Mouse (Mus musculus) heart, postnatal 0 days (tissue): ENCODE measurements around the gene Ralgps1. TPM values are rescaled to one million over a fixed set of nuclear protein-coding genes. Genes with fewer than 3 reads are reported as not detected.

Experiments used
- ATAC-seq: fragments of 200-750 bp; cut with Nextera tagmentation; 2 replicates; pipeline ENCODE4 v1.8.0; 2017; ENCODE audit warnings: low read depth, moderate number of reproducible peaks, moderate library complexity; ENCODE audit not compliant: insufficient read depth
- DNase-seq: peaks from one replicate; pipeline ENCODE4 v3.0.0-alpha.2; 2016; ENCODE audit warnings: low spot score
- H3K27ac ChIP-seq: fragments of 300-500 bp; sonication (generic); 2 replicates; pipeline ENCODE4 v1.5.1; 2014; ENCODE audit warnings: low read depth, mild to moderate bottlenecking
- H3K27me3 ChIP-seq: fragments of 300-500 bp; sonication (generic); 2 replicates; pipeline ENCODE4 v1.6.1; 2014; ENCODE audit warnings: low read length, mixed read lengths; ENCODE audit not compliant: control insufficient read depth, insufficient read depth
- H3K36me3 ChIP-seq: fragments of 300-500 bp; sonication (generic); replicated peaks from 2 replicates; pipeline ENCODE4 v1.6.1; 2014; ENCODE audit warnings: low read length, mixed read lengths; ENCODE audit not compliant: control insufficient read depth, insufficient read depth
- H3K4me1 ChIP-seq: fragments of 300-500 bp; sonication (generic); 2 replicates; pipeline ENCODE4 v1.6.1; 2014; ENCODE audit warnings: antibody characterized with exemption; ENCODE audit not compliant: control insufficient read depth, insufficient read depth
- H3K4me2 ChIP-seq: fragments of 300-500 bp; sonication (generic); 2 replicates; pipeline ENCODE4 v1.6.1; 2014; ENCODE audit warnings: low read depth, mild to moderate bottlenecking, low read length, moderate library complexity
- H3K4me3 ChIP-seq: fragments of 300-500 bp; sonication (generic); 2 replicates; pipeline ENCODE4 v1.5.1; 2014; ENCODE audit warnings: low read depth, low read length
- H3K9ac ChIP-seq: fragments of 300-500 bp; sonication (generic); replicated peaks from 2 replicates; pipeline ENCODE4 v1.6.1; 2014; ENCODE audit warnings: low read depth, low read length, mixed read lengths
- H3K9me3 ChIP-seq: fragments of 300-500 bp; sonication (generic); replicated peaks from 2 replicates; pipeline ENCODE4 v1.6.1; 2016; ENCODE audit warnings: low read length; ENCODE audit not compliant: control insufficient read depth
- CTCF ChIP-seq: IDR thresholded peaks from 2 replicates; pipeline ENCODE4 v1.5.1; 2016; ENCODE audit warnings: antibody characterized with exemption, control low read depth, low read depth
- EP300 ChIP-seq: IDR thresholded peaks from 2 replicates; pipeline ENCODE4 v1.6.1; 2016; ENCODE audit warnings: antibody characterized with exemption, low read depth
- WGBS: fragments of 180-500 bp; shearing (Covaris S2); extraction: QIAGEN DNeasy Blood & Tissue Kit; methylation state at CpG from one replicate; pipeline ENCODE4 v1.1.7; 2014; 5-methylcytosine and 5-hydroxymethylcytosine counted together
- polyA plus RNA-seq: library from polyadenylated mRNA; unstranded; fragments of >200 nt; fragmentation: Nextera tagmentation; extraction: Ambion mirVana; gene quantifications from 2 replicates; pipeline ENCODE4 v1.2.1, GENCODE M21; 2015
- total RNA-seq: library from RNA; depleted of rRNA; stranded (reverse); fragments of >200 nt; gene quantifications from 2 replicates; pipeline ENCODE4 v1.2.3, GENCODE M21; 2014; ENCODE audit warnings: low replicate concordance

The Ralgps1 gene
- total and polyA plus RNA-seq, 2 experiments from 2014 or later, result 3.2 to 6.9 TPM

GRCm38 (mm10) chr2:33260772-33261171 is 110.5 kb downstream of the Ralgps1 start:
- H3K4me3 ChIP-seq, result no peak overlapping the region
- WGBS, result 49% methylated on average over 8 of the region's 8 CpGs
- ATAC-seq, result peak; percentile 69

GRCm38 (mm10) chr2:33256769-33257537 is 114.3 kb downstream of the Ralgps1 start:
- H3K4me3 ChIP-seq, result no peak overlapping the region
- H3K27me3 ChIP-seq, result no peaks in the 10 kb centered on the region
- no peak overlapping the region for H3K27ac ChIP-seq

More at GRCm38 (mm10) chr2:33260772-33261171, 110.5 kb downstream of the Ralgps1 start:
- H3K4me2 ChIP-seq, result no peak overlapping the region
- H3K4me1 ChIP-seq, result peaks cover 36% of the 10 kb centered on the region
- H3K27ac ChIP-seq, result peak overlapping the region; percentile 32; the same call in 1 of the 2 replicates
- TF ChIP-seq CTCF (no peak), EP300 (peak; percentile 44; the same call in 1 of the 2 replicates)
- H3K9ac ChIP-seq, result no peak overlapping the region
- no peaks in the 10 kb centered on the region for H3K27me3 ChIP-seq
- peak; percentile 49 for DNase-seq
- H3K9me3 ChIP-seq, result no peaks in the 10 kb centered on the region
- H3K36me3 ChIP-seq, result no peaks in the 10 kb centered on the region

GRCm38 (mm10) chr2:33254318-33254985 is 116.8 kb downstream of the Ralgps1 start:
- H3K27ac ChIP-seq, result peak overlapping the region; percentile 70

More at GRCm38 (mm10) chr2:33256769-33257537, 114.3 kb downstream of the Ralgps1 start:
- no peak for DNase-seq
- Histone ChIP-seq H3K9me3 (no peaks in the 10 kb centered on the region), H3K9ac (no peak overlapping the region), H3K4me2 (no peak overlapping the region), H3K36me3 (no peaks in the 10 kb centered on the region), H3K4me1 (peaks cover 51% of the 10 kb centered on the region)
- ATAC-seq, result no peak
- 20% methylated on average over 3 of the region's 3 CpGs for WGBS
- no peak for TF ChIP-seq EP300

GRCm38 (mm10) chr2:33253572-33254190 is 117.6 kb downstream of the Ralgps1 start:
- no peak overlapping the region for H3K9ac ChIP-seq
- peak; percentile 72 for ATAC-seq
- DNase-seq, result peak; percentile 69

More at GRCm38 (mm10) chr2:33254318-33254985, 116.8 kb downstream of the Ralgps1 start:
- WGBS, result 58% methylated on average over 9 of the region's 9 CpGs
- DNase-seq (no peak), ATAC-seq (no peak)
- Histone ChIP-seq H3K9me3 (no peaks in the 10 kb centered on the region), H3K36me3 (no peaks in the 10 kb centered on the region), H3K27me3 (no peaks in the 10 kb centered on the region), H3K9ac (no peak overlapping the region), H3K4me2 (no peak overlapping the region), H3K4me3 (no peak overlapping the region), H3K4me1 (peaks cover 57% of the 10 kb centered on the region)
- TF ChIP-seq EP300 (no peak), CTCF (no peak)

GRCm38 (mm10) chr2:33252751-33253150 is 118.5 kb downstream of the Ralgps1 start:
- H3K27ac ChIP-seq, result peak overlapping the region; percentile 70; the same call in 1 of the 2 replicates
- no peaks in the 10 kb centered on the region for H3K27me3 ChIP-seq
- no peak for ATAC-seq
- no peaks in the 10 kb centered on the region for H3K36me3 ChIP-seq
- no peak overlapping the region for H3K4me2 ChIP-seq
- no peak for DNase-seq
- peaks cover 59% of the 10 kb centered on the region for H3K4me1 ChIP-seq
- no peak overlapping the region for H3K9ac ChIP-seq
- TF ChIP-seq CTCF (no peak), EP300 (no peak)
- no peaks in the 10 kb centered on the region for H3K9me3 ChIP-seq
- H3K4me3 ChIP-seq, result no peak overlapping the region
- 88% methylated on average over 6 of the region's 6 CpGs for WGBS

More at GRCm38 (mm10) chr2:33253572-33254190, 117.6 kb downstream of the Ralgps1 start:
- Histone ChIP-seq H3K27ac (peak overlapping the region; percentile 70), H3K4me3 (no peak overlapping the region), H3K27me3 (no peaks in the 10 kb centered on the region), H3K4me1 (peaks cover 61% of the 10 kb centered on the region), H3K9me3 (no peaks in the 10 kb centered on the region), H3K4me2 (no peak overlapping the region), H3K36me3 (no peaks in the 10 kb centered on the region)
- WGBS, result 14% methylated on average over 4 of the region's 4 CpGs
- TF ChIP-seq CTCF (no peak), EP300 (no peak)
